In the genomic region with DNA sequence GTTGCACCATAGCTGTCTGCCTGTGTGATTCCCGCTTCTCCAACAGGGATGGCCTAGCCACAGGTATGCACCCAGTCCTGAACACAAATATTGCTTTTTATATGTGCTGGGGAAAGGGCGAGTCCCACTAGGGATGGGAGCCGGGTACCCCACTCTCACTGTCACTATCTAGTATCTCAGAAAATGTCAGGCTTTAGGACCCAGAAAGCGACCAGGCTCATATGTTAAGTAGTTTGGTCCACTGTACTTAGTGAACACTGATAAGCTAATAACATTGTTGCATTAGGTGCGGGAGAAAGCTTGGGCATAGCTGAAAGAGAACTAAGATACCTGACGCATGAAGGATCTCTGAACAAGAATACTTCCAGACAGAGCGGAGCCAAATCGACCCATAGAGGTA, we compare ENCODE assay signal across 14 mouse cellular contexts.
DNase-seq lines count a peak whose midpoint lies in the region; ATAC-seq and TF ChIP-seq lines count a peak whose summit lies in the region.
"Had no signal": no experiment of that assay in that cellular context is flagged by ENCODE, and none has a peak within 500 bp of the region (broad histone marks: within the 10 kb centered on the region; RNA-seq: fewer than 3 reads in every experiment).

No protein-coding gene starts in this region.

- no peak overlapping the region for H3K9ac ChIP-seq in lung, postnatal 0 days (replicated peaks; ENCODE audit: low read depth)
- peak overlapping the region; percentile 61 for H3K9ac ChIP-seq in liver, embryonic 16.5 days (ENCODE audit: low read depth, low read length)
- H3K9ac ChIP-seq: hindbrain, embryonic 12.5 days; limb, embryonic 13.5 days; neural tube, embryonic 13.5 days had no signal

- H3K27ac ChIP-seq in lung, postnatal 0 days (ENCODE audit: low read length), result no peak overlapping the region
- H3K27ac ChIP-seq in liver, embryonic 16.5 days (ENCODE audit: low read length), result peak overlapping the region; percentile 91
- H3K27ac ChIP-seq: hindbrain, embryonic 12.5 days; left cerebral cortex, adult 2 months; limb, embryonic 13.5 days; neural tube, embryonic 13.5 days had no signal

- ATAC-seq in lung, postnatal 0 days, result peak; percentile 18; the same call in 1 of the 2 replicates
- ATAC-seq in erythroblast, adult 5-6 weeks (replicated peaks; ENCODE audit: low FRiP score, poor library complexity, severe bottlenecking), result peak; percentile 44
- ATAC-seq in liver, embryonic 16.5 days (ENCODE audit: low read depth), result peak; percentile 56

- DNase-seq in lung, postnatal 0 days (ENCODE audit: low spot score), result peak; percentile 27
- no peak for DNase-seq in lung, postnatal 14 days
- peak; percentile 30 for DNase-seq in MEL-GATA-1-ER (ENCODE audit: extremely low read depth, low read depth)
- DNase-seq in right cerebral cortex, postnatal 36 days (ENCODE audit: low spot score in 2 of 2), result no peak
- DNase-seq in frontal cortex, postnatal 10 days (ENCODE audit: low spot score in 2 of 2), result no peak
- DNase-seq: cerebellum, adult 9-11 months; kidney, adult 8-10 months had no signal

- no peaks in the 10 kb centered on the region for H3K9me3 ChIP-seq in lung, postnatal 0 days (ENCODE audit: low read length)
- no peaks in the 10 kb centered on the region for H3K9me3 ChIP-seq in liver, embryonic 16.5 days (replicated peaks; ENCODE audit: control insufficient read depth, low read length)
- H3K9me3 ChIP-seq: hindbrain, embryonic 12.5 days; limb, embryonic 13.5 days; neural tube, embryonic 13.5 days had no signal

- H3K4me2 ChIP-seq in lung, postnatal 0 days (replicated peaks; ENCODE audit: low read depth, low read length), result no peak overlapping the region
- H3K4me2 ChIP-seq in liver, embryonic 16.5 days (ENCODE audit: low read depth, low read length), result peak overlapping the region; percentile 58
- H3K4me2 ChIP-seq: hindbrain, embryonic 12.5 days; limb, embryonic 13.5 days; neural tube, embryonic 13.5 days had no signal

- no peaks in the 10 kb centered on the region for H3K27me3 ChIP-seq in lung, postnatal 0 days (replicated peaks; ENCODE audit: insufficient read depth, low read length)
- H3K27me3 ChIP-seq in liver, embryonic 16.5 days (ENCODE audit: control insufficient read depth, insufficient read depth, low read depth, low read length), result no peaks in the 10 kb centered on the region
- H3K27me3 ChIP-seq: CH12.LX; hindbrain, embryonic 12.5 days; limb, embryonic 13.5 days; neural tube, embryonic 13.5 days had no signal

- no peak for TF ChIP-seq CTCF in lung, postnatal 0 days (IDR thresholded peaks at IDR 0.05)

- H3K4me1 ChIP-seq in lung, postnatal 0 days (ENCODE audit: insufficient read depth, low read depth, low read length), result no peaks in the 10 kb centered on the region
- peaks cover 47% of the 10 kb centered on the region for H3K4me1 ChIP-seq in liver, embryonic 16.5 days (ENCODE audit: control insufficient read depth, low read depth, low read length)
- H3K4me1 ChIP-seq: hindbrain, embryonic 12.5 days; neural tube, embryonic 13.5 days had no signal

- 53% methylated on average over 8 of the region's 8 CpGs for WGBS in lung, postnatal 0 days
- 38% methylated on average over 8 of the region's 8 CpGs for WGBS in liver, embryonic 16.5 days (ENCODE audit: insufficient replicate concordance)

- no peak overlapping the region for H3K4me3 ChIP-seq in lung, postnatal 0 days (ENCODE audit: low read depth, low read length)
- peak overlapping the region; percentile 52 for H3K4me3 ChIP-seq in liver, embryonic 16.5 days (ENCODE audit: low read depth, low read length)
- H3K4me3 ChIP-seq: hindbrain, embryonic 12.5 days; left cerebral cortex, adult 2 months; limb, embryonic 13.5 days; neural tube, embryonic 13.5 days had no signal

- no peak for TF ChIP-seq EP300 in lung, postnatal 0 days (IDR thresholded peaks at IDR 0.05)

- no peaks in the 10 kb centered on the region for H3K36me3 ChIP-seq in lung, postnatal 0 days (ENCODE audit: insufficient read depth, low read length)
- no peaks in the 10 kb centered on the region for H3K36me3 ChIP-seq in liver, embryonic 16.5 days (ENCODE audit: control insufficient read depth, insufficient read depth)
- H3K36me3 ChIP-seq: hindbrain, embryonic 12.5 days; limb, embryonic 13.5 days; neural tube, embryonic 13.5 days had no signal

Comparison
In these comparisons a context has a peak if more than half of its experiments do, and no peak if none do; other contexts are left out.
1. DNase-seq: peak in lung, postnatal 0 days (single experiment) and MEL-GATA-1-ER (single experiment); none in lung, postnatal 14 days (single experiment), right cerebral cortex, postnatal 36 days (0 of 2) and frontal cortex, postnatal 10 days (0 of 2).
2. Peak in every context shown above with its lines, with median percentiles within 50 percentile points of each other: ATAC-seq.